Mouse (Mus musculus) MEL (cell line): ENCODE results near the gene Mthfd1l. TPM values are rescaled to one million over a fixed set of nuclear protein-coding genes. Genes with fewer than 3 reads are reported as not detected.

Experiments used
- DNase-seq: peaks from one replicate; pipeline ENCODE4 v3.0.0; 2011; ENCODE audit warnings: low read depth, low spot score
- H3K27ac ChIP-seq: 2 replicates; pipeline ENCODE4 v1.5.1; 2012; ENCODE audit warnings: low read depth, mild to moderate bottlenecking, control low read depth, low read length, moderate library complexity; ENCODE audit not compliant: control insufficient read depth
- H3K27me3 ChIP-seq, 2 experiments: fragments of 150-350 bp in 1 of 2; sonication (generic) in 1 of 2; 2 replicates each; pipeline ENCODE4 v1.6.1; 2012; ENCODE audit warnings: low read length in 2 of 2, mild to moderate bottlenecking in 2 of 2, improper control_type of control experiment in 1 of 2, moderate library complexity in 1 of 2; ENCODE audit not compliant: insufficient read depth in 2 of 2, control insufficient read depth in 1 of 2
- H3K36me3 ChIP-seq, 2 experiments: 2 replicates each; pipeline ENCODE4 v1.6.1; 2012 to 2014; ENCODE audit warnings: low read length in 2 of 2, improper control_type of control experiment in 1 of 2, inconsistent platforms in 1 of 2, mild to moderate bottlenecking in 1 of 2; ENCODE audit not compliant: insufficient read depth in 2 of 2, control insufficient read depth in 1 of 2
- H3K4me1 ChIP-seq, 2 experiments: fragments of 150-350 bp in 1 of 2; sonication (generic) in 1 of 2; 2 replicates each; pipeline ENCODE4 v1.6.1; 2012; ENCODE audit warnings: low read length in 2 of 2, improper control_type of control experiment in 1 of 2, mild to moderate bottlenecking in 1 of 2; ENCODE audit not compliant: insufficient read depth in 2 of 2, control insufficient read depth in 1 of 2
- H3K4me3 ChIP-seq, 2 experiments: fragments of 150-350 bp in 1 of 2; sonication (generic) in 1 of 2; 2 replicates each; pipeline ENCODE4 v1.5.1; 2012; ENCODE audit warnings: low read depth in 2 of 2, low read length in 2 of 2, mild to moderate bottlenecking in 2 of 2, moderate library complexity in 2 of 2, control low read depth in 1 of 2, improper control_type of control experiment in 1 of 2; ENCODE audit not compliant: control insufficient read depth in 1 of 2, insufficient read depth in 1 of 2
- H3K79me2 ChIP-seq: 2 replicates; pipeline ENCODE4 v1.6.1; 2012; ENCODE audit warnings: mild to moderate bottlenecking, low read length, moderate library complexity; ENCODE audit not compliant: control insufficient read depth, poor library complexity, insufficient read depth
- H3K9ac ChIP-seq: 2 replicates; pipeline ENCODE4 v1.6.1; 2012; ENCODE audit warnings: low read depth, mild to moderate bottlenecking, control low read depth, low read length, moderate library complexity; ENCODE audit not compliant: control insufficient read depth, poor library complexity, severe bottlenecking
- H3K9me3 ChIP-seq: fragments of 150-350 bp; sonication (generic); replicated peaks from 2 replicates; pipeline ENCODE4 v1.6.1; 2012; ENCODE audit warnings: mild to moderate bottlenecking, low read length, improper control_type of control experiment, moderate library complexity; ENCODE audit not compliant: insufficient read depth
- CHD1 ChIP-seq: IDR thresholded peaks from 2 replicates; pipeline ENCODE4 v1.6.1; 2012; ENCODE audit warnings: low read depth, mild to moderate bottlenecking, inconsistent platforms, low read length, improper control_type of control experiment
- CTCF ChIP-seq, 3 experiments: IDR thresholded peaks in 2 of 3; conservative IDR thresholded peaks in 1 of 3; 2 replicates each; pipeline ENCODE4 v1.5.1; 2011 to 2012; ENCODE audit warnings: low read length in 3 of 3, low read depth in 2 of 3, mild to moderate bottlenecking in 2 of 3, improper control_type of control experiment in 1 of 3, inconsistent platforms in 1 of 3, mixed read lengths in 1 of 3, moderate library complexity in 1 of 3; ENCODE audit not compliant: control insufficient read depth in 1 of 3, insufficient read depth in 1 of 3, poor library complexity in 1 of 3, severe bottlenecking in 1 of 3
- KAT2A ChIP-seq: conservative IDR thresholded peaks from 2 replicates; pipeline ENCODE4 v1.6.1; 2012; ENCODE audit warnings: low read depth, low read length, improper control_type of control experiment, inconsistent platforms
- MAFK ChIP-seq: IDR thresholded peaks from 2 replicates; pipeline ENCODE4 v1.6.1; 2011; ENCODE audit warnings: low read depth, mild to moderate bottlenecking, low read length, improper control_type of control experiment, borderline replicate concordance
- MAX ChIP-seq: IDR thresholded peaks from 2 replicates; pipeline ENCODE4 v1.6.1; 2011; ENCODE audit warnings: low read length, improper control_type of control experiment
- MYC ChIP-seq: IDR thresholded peaks from 2 replicates; pipeline ENCODE4 v1.6.1; 2011; ENCODE audit warnings: low read depth, mild to moderate bottlenecking, low read length, improper control_type of control experiment, moderate library complexity
- POLR2AphosphoS2 ChIP-seq: IDR thresholded peaks from 2 replicates; pipeline ENCODE4 v1.6.1; 2011; ENCODE audit warnings: low read length, improper control_type of control experiment
- RAD21 ChIP-seq: IDR thresholded peaks from 2 replicates; pipeline ENCODE4 v1.6.1; 2011; ENCODE audit warnings: mild to moderate bottlenecking, low read depth, low read length, improper control_type of control experiment
- SMC3 ChIP-seq: IDR thresholded peaks from 2 replicates; pipeline ENCODE4 v1.6.1; 2011; ENCODE audit warnings: low read depth, low read length, improper control_type of control experiment
- UBTF ChIP-seq: IDR thresholded peaks from 2 replicates; pipeline ENCODE4 v1.6.1; 2012; ENCODE audit warnings: low read depth, mild to moderate bottlenecking, inconsistent platforms, low read length, improper control_type of control experiment, moderate library complexity, borderline replicate concordance; ENCODE audit not compliant: insufficient read depth
- ZC3H11A ChIP-seq: IDR thresholded peaks from 2 replicates; pipeline ENCODE4 v1.6.1; 2012; ENCODE audit warnings: low read depth, mild to moderate bottlenecking, inconsistent platforms, low read length, improper control_type of control experiment
- polyA plus RNA-seq, 2 experiments: library from polyadenylated mRNA; stranded (reverse) in 1 of 2; unstranded in 1 of 2; fragments of >175 nt in 1 of 2; fragments of >200 nt in 1 of 2; gene quantifications; 2 replicates each; pipeline versions ENCODE4 v1.2.1 to v1.2.4; 2012; ENCODE audit warnings: low replicate concordance in 2 of 2, low read depth in 1 of 2; ENCODE audit not compliant: insufficient read length in 2 of 2, insufficient read depth in 1 of 2, missing spikeins in 1 of 2
- total RNA-seq: library from RNA; depleted of rRNA; stranded (reverse); fragments of 300-350 nt; gene quantifications from 2 replicates; pipeline ENCODE4 v1.2.3, GENCODE M21; 2012

The Mthfd1l gene
- total and polyA plus RNA-seq, 3 experiments = 43.1 to 1,097 (median 83.0) TPM

DNA sequence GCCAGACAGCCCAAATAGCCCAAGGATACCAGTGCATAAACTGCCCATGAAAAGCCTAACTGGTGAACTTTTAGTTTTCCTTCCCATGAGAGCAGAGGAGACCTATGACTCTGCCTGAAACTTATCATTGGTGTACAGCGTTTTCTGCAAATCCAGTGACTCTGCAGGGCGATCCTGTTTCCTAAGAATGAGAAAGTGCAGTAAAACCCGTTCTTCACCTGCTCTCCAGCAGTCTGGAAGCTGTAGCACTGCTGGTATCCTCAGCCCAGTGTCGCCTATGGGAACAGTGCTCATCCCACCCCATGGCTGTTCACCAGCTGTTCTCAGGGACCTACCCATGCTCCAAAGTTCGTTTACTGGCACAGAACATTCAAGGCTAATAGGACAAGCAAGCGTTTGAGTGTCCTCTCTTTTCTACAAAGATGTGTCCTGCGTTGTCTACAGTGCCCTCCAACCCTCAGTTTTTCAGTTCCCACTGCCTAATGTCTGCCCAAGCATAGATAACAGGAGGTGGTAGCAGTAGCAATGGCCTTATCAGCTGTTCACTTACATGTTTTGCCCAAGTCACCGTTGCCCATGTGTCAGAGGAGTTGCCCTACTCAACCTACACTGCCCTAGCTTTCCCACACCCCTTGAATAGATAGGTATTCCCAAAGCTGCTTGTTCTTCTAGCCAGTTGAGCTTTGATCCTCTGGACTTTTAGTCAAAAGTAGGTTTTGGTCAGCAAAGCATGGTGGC is 20.6 kb downstream of the Mthfd1l start (continued):
- no peak for TF ChIP-seq MAX
- TF ChIP-seq, all 39 proteins: peak for 7

GRCm38 (mm10) chr10:3995277-3995676 is 22.4 kb downstream of the Mthfd1l start:
- no peak overlapping the region for H3K27ac ChIP-seq
- H3K4me3 ChIP-seq = no peak overlapping the region
- H3K79me2 ChIP-seq = no peaks in the 10 kb centered on the region
- peak; percentile 49 for DNase-seq
- TF ChIP-seq CTCF (IDR thresholded peaks at IDR 0.05 in 2 of 3, conservative IDR thresholded peaks at IDR 0.05 in 1 of 3; ENCODE audit: control insufficient read depth in 1 of 3, insufficient read depth in 1 of 3, low read depth in 2 of 3, low read length in 3 of 3, poor library complexity in 1 of 3, severe bottlenecking in 1 of 3) = peak; percentile 51 to 66 (median 54)
- TF ChIP-seq MAFK = no peak
- peaks cover 2 to 6% of the 10 kb centered on the region in 2 experiments; a peak in 2 of 4 replicates for H3K4me1 ChIP-seq
- no peak overlapping the region for H3K9ac ChIP-seq
- H3K36me3 ChIP-seq = peaks cover 0 to 15% of the 10 kb centered on the region in 2 experiments; a peak in 3 of 4 replicates
- H3K9me3 ChIP-seq = no peaks in the 10 kb centered on the region
- H3K27me3 ChIP-seq = no peaks in the 10 kb centered on the region

DNA sequence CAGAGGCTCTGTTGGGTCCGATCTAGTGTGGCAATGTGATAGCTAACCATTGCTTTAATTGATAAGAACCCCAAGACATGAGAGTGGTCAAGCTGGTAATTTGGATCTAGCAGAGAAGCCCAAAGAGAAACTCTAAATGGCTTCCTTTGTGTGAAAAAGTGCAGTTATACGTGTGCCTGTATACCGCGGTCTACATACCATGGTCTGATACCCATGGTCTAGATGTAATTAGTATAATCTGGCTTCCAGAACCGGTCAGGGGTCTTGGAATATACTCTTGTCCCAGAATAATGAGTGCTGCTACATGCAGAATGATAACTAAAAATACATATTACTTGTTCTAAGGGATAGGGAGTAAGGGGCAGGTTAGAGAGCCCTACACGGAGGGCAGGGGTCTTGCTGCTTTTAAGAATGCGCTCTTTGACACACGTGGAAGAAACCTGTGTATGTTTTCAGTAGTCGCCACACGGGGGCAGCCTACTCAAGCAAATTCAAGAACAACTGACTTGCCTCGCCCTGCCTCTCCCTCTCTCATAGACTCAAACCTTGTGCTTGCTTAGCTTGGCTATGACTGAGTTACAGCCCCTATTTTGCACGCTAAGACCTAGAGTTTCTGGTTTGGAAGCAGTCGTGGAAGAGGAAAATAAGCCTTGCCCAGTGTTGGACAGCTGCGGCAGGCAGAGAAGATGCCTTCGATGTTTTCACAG is 23.4 kb downstream of the Mthfd1l start:
- TF ChIP-seq POLR2AphosphoS2 = no peak
- peak; percentile 59 to 79 (median 71); a peak in 5 of 6 replicates for TF ChIP-seq CTCF (IDR thresholded peaks at IDR 0.05 in 2 of 3, conservative IDR thresholded peaks at IDR 0.05 in 1 of 3; ENCODE audit: control insufficient read depth in 1 of 3, insufficient read depth in 1 of 3, low read depth in 2 of 3, low read length in 3 of 3, poor library complexity in 1 of 3, severe bottlenecking in 1 of 3)
- no peak for TF ChIP-seq CHD1
- no peak for TF ChIP-seq KAT2A
- peak; percentile 65 for TF ChIP-seq SMC3
- peak; percentile 30 for TF ChIP-seq ZC3H11A
- no peak for TF ChIP-seq UBTF
- TF ChIP-seq RAD21 = peak; percentile 78
- TF ChIP-seq MYC = no peak
- Histone ChIP-seq H3K4me3 (no peak overlapping the region), H3K9ac (no peak overlapping the region), H3K9me3 (no peaks in the 10 kb centered on the region), H3K36me3 (peaks cover 0 to 13% of the 10 kb centered on the region in 2 experiments; a peak in 3 of 4 replicates), H3K27me3 (no peaks in the 10 kb centered on the region), H3K79me2 (no peaks in the 10 kb centered on the region), H3K27ac (no peak overlapping the region), H3K4me1 (peaks cover 2 to 6% of the 10 kb centered on the region in 2 experiments; a peak in 2 of 4 replicates)
- peak; percentile 84 for DNase-seq
